Mouse (Mus musculus) E14TG2a.4 (cell line): Measurements from ENCODE around the gene Anxa2.

Source experiments
- CTCF ChIP-seq: conservative IDR thresholded peaks from 2 replicates; pipeline ENCODE4 v1.5.1; 2014; ENCODE audit warnings: low read length
- NANOG ChIP-seq: IDR thresholded peaks from 2 replicates; pipeline ENCODE4 v1.6.1; 2014; ENCODE audit warnings: borderline replicate concordance, low read length, mixed read lengths
- POU5F1 ChIP-seq: IDR thresholded peaks from 2 replicates; pipeline ENCODE4 v1.6.1; 2014; ENCODE audit warnings: low read length, borderline replicate concordance

DNA sequence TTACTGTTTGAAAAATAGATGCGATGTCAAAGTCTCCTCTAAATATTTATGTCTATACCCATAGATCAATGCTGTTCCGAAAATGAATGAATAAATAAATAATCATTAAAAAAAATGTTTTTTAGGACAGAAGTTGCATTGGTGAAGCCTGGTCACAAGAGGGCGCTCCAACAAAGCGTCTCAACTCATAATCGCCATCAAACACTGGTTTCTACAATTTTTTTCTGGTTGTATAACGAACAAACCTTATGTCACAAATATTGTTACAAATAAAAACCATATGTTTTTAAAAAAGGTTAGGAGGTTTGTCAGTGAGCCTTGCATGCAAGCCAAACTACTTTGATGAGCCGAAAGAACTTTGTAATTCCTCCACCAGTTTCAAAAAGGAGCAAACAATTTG is 52.2 kb downstream of the Anxa2 start:
- TF ChIP-seq CTCF: peak; percentile 82
- TF ChIP-seq NANOG: no peak
- TF ChIP-seq POU5F1: no peak
